Mouse (Mus musculus): ENCODE results near the gene Foxj1. TPM values are rescaled to one million over a fixed set of nuclear protein-coding genes. Genes with fewer than 3 reads are reported as not detected.

Gene Foxj1
- polyA plus RNA-seq, 1 experiment from 2014 or later, result 13.2 TPM

DNA sequence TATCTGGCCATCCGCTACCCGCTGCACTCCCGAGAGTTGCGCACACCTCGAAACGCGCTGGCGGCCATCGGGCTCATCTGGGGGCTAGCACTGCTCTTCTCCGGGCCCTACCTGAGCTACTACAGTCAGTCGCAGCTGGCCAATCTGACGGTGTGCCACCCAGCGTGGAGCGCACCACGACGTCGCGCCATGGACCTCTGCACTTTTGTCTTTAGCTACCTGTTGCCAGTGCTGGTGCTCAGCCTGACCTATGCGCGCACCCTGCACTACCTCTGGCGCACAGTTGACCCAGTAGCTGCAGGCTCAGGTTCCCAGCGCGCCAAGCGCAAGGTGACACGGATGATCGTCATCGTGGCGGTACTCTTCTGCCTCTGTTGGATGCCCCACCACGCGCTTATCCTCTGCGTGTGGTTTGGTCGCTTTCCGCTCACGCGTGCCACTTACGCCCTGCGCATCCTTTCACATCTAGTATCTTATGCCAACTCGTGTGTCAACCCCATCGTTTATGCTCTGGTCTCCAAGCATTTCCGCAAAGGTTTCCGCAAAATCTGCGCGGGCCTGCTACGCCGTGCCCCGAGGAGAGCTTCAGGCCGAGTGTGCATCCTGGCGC is 52.2 kb downstream of the Foxj1 start:
- H3K27me3 ChIP-seq (replicated peaks; ENCODE audit: control insufficient read depth, insufficient read depth, low read length), result peaks cover 36% of the 10 kb centered on the region
- WGBS, result 11% methylated on average over 48 of the region's 48 CpGs
- 0 out of 2 replicates have a peak, but pooled peaks have one; percentile 23 for ATAC-seq

DNA sequence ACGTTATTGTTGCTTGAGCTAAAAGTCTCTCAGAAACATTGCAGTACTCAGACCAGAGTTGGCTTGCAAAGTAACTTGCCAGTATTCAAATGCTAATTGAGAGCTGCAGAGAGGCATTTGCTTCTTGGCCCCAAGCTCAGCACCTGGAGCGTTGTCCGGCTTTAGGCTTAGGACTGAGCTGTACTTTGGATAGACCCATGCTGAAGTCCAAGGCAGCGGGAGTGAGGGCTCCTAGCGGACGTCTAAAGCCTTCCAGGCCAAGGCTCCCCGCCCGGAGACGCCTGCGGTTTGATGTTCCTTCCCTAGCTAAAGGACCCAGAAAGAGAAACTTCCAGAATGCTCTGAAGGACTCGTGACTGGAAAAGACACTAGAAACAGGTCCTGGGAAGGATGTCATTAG is 53.1 kb downstream of the Foxj1 start:
- Histone ChIP-seq H3K4me1 (ENCODE audit: control insufficient read depth, insufficient read depth, low read depth, low read length) (peaks cover 17% of the 10 kb centered on the region), H3K9me3 (ENCODE audit: control insufficient read depth, low read length) (no peaks in the 10 kb centered on the region), H3K9ac (ENCODE audit: low read depth, low read length) (no peak overlapping the region), H3K27me3 (replicated peaks; ENCODE audit: control insufficient read depth, insufficient read depth, low read length) (peaks cover 36% of the 10 kb centered on the region), H3K4me2 (ENCODE audit: low read length) (peak overlapping the region; percentile 62), H3K27ac (ENCODE audit: low read depth, low read length) (no peak overlapping the region), H3K36me3 (ENCODE audit: control insufficient read depth, insufficient read depth, low read length) (no peaks in the 10 kb centered on the region), H3K4me3 (ENCODE audit: low read length) (peak overlapping the region; percentile 37)
- 2% methylated on average over 11 of the region's 11 CpGs for WGBS
- no peak for ATAC-seq

More for the DNA sequence above, 52.2 kb downstream of the Foxj1 start:
- Histone ChIP-seq H3K4me3 (ENCODE audit: low read length) (no peak overlapping the region), H3K4me2 (ENCODE audit: low read length) (peak overlapping the region; percentile 37), H3K9ac (ENCODE audit: low read depth, low read length) (no peak overlapping the region), H3K27ac (ENCODE audit: low read depth, low read length) (no peak overlapping the region), H3K4me1 (ENCODE audit: control insufficient read depth, insufficient read depth, low read depth, low read length) (peaks cover 17% of the 10 kb centered on the region), H3K36me3 (ENCODE audit: control insufficient read depth, insufficient read depth, low read length) (peaks cover 4% of the 10 kb centered on the region; the same call in 1 of the 2 replicates), H3K9me3 (ENCODE audit: control insufficient read depth, low read length) (no peaks in the 10 kb centered on the region)

DNA sequence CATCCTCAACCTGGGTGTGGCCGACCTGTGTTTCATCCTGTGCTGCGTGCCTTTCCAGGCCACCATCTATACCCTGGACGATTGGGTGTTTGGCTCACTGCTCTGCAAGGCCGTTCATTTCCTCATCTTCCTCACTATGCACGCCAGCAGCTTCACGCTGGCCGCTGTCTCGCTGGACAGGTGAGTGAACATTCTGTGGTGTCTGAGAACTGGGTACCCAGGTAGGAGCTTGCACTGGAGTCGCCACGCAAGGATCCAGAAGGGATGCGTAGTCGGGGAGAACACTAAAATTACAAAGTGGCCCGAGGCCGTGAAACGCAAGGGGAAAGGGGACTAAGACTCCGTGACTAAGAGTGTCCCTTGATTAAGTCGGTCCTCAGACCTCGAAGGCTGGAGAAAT is 53.5 kb downstream of the Foxj1 start:
- Histone ChIP-seq H3K27ac (ENCODE audit: low read depth, low read length) (no peak overlapping the region), H3K4me3 (ENCODE audit: low read length) (peak overlapping the region; percentile 37), H3K9me3 (ENCODE audit: control insufficient read depth, low read length) (no peaks in the 10 kb centered on the region), H3K9ac (ENCODE audit: low read depth, low read length) (peak overlapping the region; percentile 60), H3K36me3 (ENCODE audit: control insufficient read depth, insufficient read depth, low read length) (no peaks in the 10 kb centered on the region), H3K4me2 (ENCODE audit: low read length) (peak overlapping the region; percentile 62), H3K4me1 (ENCODE audit: control insufficient read depth, insufficient read depth, low read depth, low read length) (peaks cover 17% of the 10 kb centered on the region), H3K27me3 (replicated peaks; ENCODE audit: control insufficient read depth, insufficient read depth, low read length) (peaks cover 36% of the 10 kb centered on the region)
- ATAC-seq, result no peak
- WGBS, result 2% methylated on average over 18 of the region's 18 CpGs

DNA sequence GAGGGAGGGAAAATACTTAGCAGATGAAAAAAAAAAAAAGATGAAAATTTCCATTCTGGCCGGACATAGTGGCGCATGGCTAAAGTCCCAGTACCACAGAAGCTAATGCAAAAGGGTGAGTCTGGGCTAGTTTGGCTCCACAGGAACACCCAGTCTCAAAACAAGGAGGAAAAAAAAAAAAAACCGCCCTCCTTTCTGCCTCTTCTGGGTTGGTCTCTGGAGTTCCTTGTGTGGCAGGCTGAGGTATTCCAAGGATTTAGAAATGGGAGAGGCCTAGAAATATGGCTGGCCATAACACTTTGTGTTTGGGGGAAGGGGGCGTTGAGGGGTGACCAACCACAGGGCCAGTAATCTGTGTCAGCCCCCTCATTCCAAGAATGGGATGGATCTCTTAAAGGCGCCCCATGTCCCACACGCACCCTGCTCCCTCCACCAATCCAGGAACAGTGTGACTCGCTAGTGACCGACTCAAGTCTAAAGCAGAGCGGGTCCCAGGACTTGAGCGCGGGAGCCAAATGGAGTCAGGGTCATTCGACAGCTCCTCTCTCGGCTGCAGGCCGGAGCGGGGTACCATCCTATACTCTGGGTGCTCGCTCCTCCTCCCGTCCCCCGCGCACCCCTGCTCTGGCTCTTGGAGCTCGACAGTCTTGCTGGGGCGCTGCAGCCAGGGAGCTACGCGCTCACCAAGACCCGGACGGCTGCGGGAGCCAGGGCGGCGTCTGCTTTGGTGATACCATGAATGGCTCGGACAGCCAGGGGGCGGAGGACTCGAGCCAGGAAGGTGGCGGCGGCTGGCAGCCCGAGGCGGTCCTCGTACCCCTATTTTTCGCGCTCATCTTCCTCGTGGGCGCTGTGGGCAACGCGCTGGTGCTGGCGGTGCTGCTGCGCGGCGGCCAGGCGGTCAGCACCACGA is 54.2 kb downstream of the Foxj1 start, which contains the start of gene Galr2:
Gene Galr2, plus strand, starts transcription at position 189 of the 913 bp plus-strand sequence.
- H3K27ac ChIP-seq (ENCODE audit: low read depth, low read length), result no peak within 1 kb of the TSS
- ATAC-seq, result no peak
- WGBS, result 6% methylated on average over 48 of the region's 48 CpGs
- peak within 1 kb of the TSS; percentile 62 for H3K4me2 ChIP-seq (ENCODE audit: low read length)
- H3K4me3 ChIP-seq (ENCODE audit: low read length), result peak within 1 kb of the TSS; percentile 37
- no peaks in the 10 kb centered on the region for H3K9me3 ChIP-seq (ENCODE audit: control insufficient read depth, low read length)
- peaks cover 36% of the 10 kb centered on the region for H3K27me3 ChIP-seq (replicated peaks; ENCODE audit: control insufficient read depth, insufficient read depth, low read length)
- H3K9ac ChIP-seq (ENCODE audit: low read depth, low read length), result peak within 1 kb of the TSS; percentile 60
- H3K4me1 ChIP-seq (ENCODE audit: control insufficient read depth, insufficient read depth, low read depth, low read length), result peaks cover 17% of the 10 kb centered on the region
- no peaks in the 10 kb centered on the region for H3K36me3 ChIP-seq (ENCODE audit: control insufficient read depth, insufficient read depth, low read length)

Other genes with a start within 250 kb of the Foxj1 start
- 183 and 225 TPM in 2 replicates for gene Wbp2, start 248.4 kb downstream of the Foxj1 start, polyA plus RNA-seq (2015; fragmentation: Nextera tagmentation; extraction: Ambion mirVana)
- gene Trim47, start 208.2 kb downstream of the Foxj1 start, polyA plus RNA-seq (2015; fragmentation: Nextera tagmentation; extraction: Ambion mirVana), result 13.5 and 14.5 TPM in 2 replicates
- 3.0 and 4.2 TPM in 2 replicates for gene Trim65, start 204.3 kb downstream of the Foxj1 start, polyA plus RNA-seq (2015; fragmentation: Nextera tagmentation; extraction: Ambion mirVana)
- gene Mrpl38, start 196.5 kb downstream of the Foxj1 start, polyA plus RNA-seq (2015; fragmentation: Nextera tagmentation; extraction: Ambion mirVana), result 84.0 and 86.8 TPM in 2 replicates
- gene Fbf1, start 167.2 kb downstream of the Foxj1 start, polyA plus RNA-seq (2015; fragmentation: Nextera tagmentation; extraction: Ambion mirVana), result 49.5 and 55.5 TPM in 2 replicates
- 92.1 and 106 TPM in 2 replicates for gene Ten1, start 136.5 kb downstream of the Foxj1 start, polyA plus RNA-seq (2015; fragmentation: Nextera tagmentation; extraction: Ambion mirVana)
- 67.8 and 73.1 TPM in 2 replicates for gene Acox1, start 136.4 kb downstream of the Foxj1 start, polyA plus RNA-seq (2015; fragmentation: Nextera tagmentation; extraction: Ambion mirVana)
- gene Evpl, start 97.3 kb downstream of the Foxj1 start, polyA plus RNA-seq (2015; fragmentation: Nextera tagmentation; extraction: Ambion mirVana), result 1.1 and 1.2 TPM in 2 replicates
- gene Srp68, start 61.2 kb downstream of the Foxj1 start, polyA plus RNA-seq (2015; fragmentation: Nextera tagmentation; extraction: Ambion mirVana), result 61.8 and 62.4 TPM in 2 replicates
- 0.25 and 1.1 TPM in 2 replicates for gene Galr2, start 54.5 kb downstream of the Foxj1 start, polyA plus RNA-seq (2015; fragmentation: Nextera tagmentation; extraction: Ambion mirVana)
- 122 and 127 TPM in 2 replicates for gene Exoc7, start 28.2 kb downstream of the Foxj1 start, polyA plus RNA-seq (2015; fragmentation: Nextera tagmentation; extraction: Ambion mirVana)
- gene Rnf157, start 77.6 kb upstream of the Foxj1 start, polyA plus RNA-seq (2015; fragmentation: Nextera tagmentation; extraction: Ambion mirVana), result 27.8 and 28.5 TPM in 2 replicates
- 28.3 and 35.1 TPM in 2 replicates for gene Ubald2, start 98.7 kb upstream of the Foxj1 start, polyA plus RNA-seq (2015; fragmentation: Nextera tagmentation; extraction: Ambion mirVana)
- 0.38 and 0.40 TPM in 2 replicates for gene Qrich2, start 130.8 kb upstream of the Foxj1 start, polyA plus RNA-seq (2015; fragmentation: Nextera tagmentation; extraction: Ambion mirVana)
- 181 and 190 TPM in 2 replicates for gene Prpsap1, start 158.8 kb upstream of the Foxj1 start, polyA plus RNA-seq (2015; fragmentation: Nextera tagmentation; extraction: Ambion mirVana)
- gene Sphk1, start 195.5 kb upstream of the Foxj1 start, polyA plus RNA-seq (2015; fragmentation: Nextera tagmentation; extraction: Ambion mirVana), result 10.7 and 13.9 TPM in 2 replicates
- 16.4 and 16.6 TPM in 2 replicates for gene Ube2o, start 246.0 kb upstream of the Foxj1 start, polyA plus RNA-seq (2015; fragmentation: Nextera tagmentation; extraction: Ambion mirVana)